Mouse (Mus musculus) intestine, postnatal 0 days (tissue): ENCODE data around the gene Dazap1. TPM values are rescaled to one million over a fixed set of nuclear protein-coding genes. Genes with fewer than 3 reads are reported as not detected.

Source experiments
- ATAC-seq: fragments of 200-750 bp; cut with Nextera tagmentation; 2 replicates; pipeline ENCODE4 v1.8.0; 2017; ENCODE audit warnings: mild to moderate bottlenecking, moderate TSS enrichment, moderate library complexity
- H3K27ac ChIP-seq: fragments of 300-500 bp; sonication (generic); 2 replicates; pipeline ENCODE4 v1.5.1; 2014; ENCODE audit warnings: mild to moderate bottlenecking, low read depth, low read length, moderate library complexity
- H3K27me3 ChIP-seq: fragments of 300-500 bp; sonication (generic); replicated peaks from 2 replicates; pipeline ENCODE4 v1.6.1; 2014; ENCODE audit warnings: low read length, mixed read lengths; ENCODE audit not compliant: control insufficient read depth, insufficient read depth
- H3K36me3 ChIP-seq: fragments of 300-500 bp; sonication (generic); 2 replicates; pipeline ENCODE4 v1.6.1; 2014; ENCODE audit warnings: mild to moderate bottlenecking, moderate library complexity; ENCODE audit not compliant: control insufficient read depth, insufficient read depth
- H3K4me1 ChIP-seq: fragments of 300-500 bp; sonication (generic); replicated peaks from 2 replicates; pipeline ENCODE4 v1.6.1; 2014; ENCODE audit warnings: antibody characterized with exemption, low read length, mixed read lengths; ENCODE audit not compliant: control insufficient read depth, insufficient read depth
- H3K4me2 ChIP-seq: fragments of 300-500 bp; sonication (generic); replicated peaks from 2 replicates; pipeline ENCODE4 v1.6.1; 2014; ENCODE audit warnings: low read depth, mild to moderate bottlenecking, moderate library complexity
- H3K4me3 ChIP-seq: fragments of 300-500 bp; sonication (generic); 2 replicates; pipeline ENCODE4 v1.5.1; 2014; ENCODE audit warnings: low read depth, low read length
- H3K9ac ChIP-seq: fragments of 300-500 bp; sonication (generic); 2 replicates; pipeline ENCODE4 v1.6.1; 2014; ENCODE audit warnings: mild to moderate bottlenecking, low read depth, low read length
- H3K9me3 ChIP-seq: fragments of 300-500 bp; sonication (generic); 2 replicates; pipeline ENCODE4 v1.6.1; 2016; ENCODE audit warnings: mixed run types; ENCODE audit not compliant: control insufficient read depth
- CTCF ChIP-seq: sonication (generic); IDR thresholded peaks from 2 replicates; pipeline ENCODE4 v1.5.1; 2016; ENCODE audit warnings: low read depth, mild to moderate bottlenecking, control low read depth, antibody characterized with exemption, moderate library complexity
- whole genome bisulfite sequencing: fragments of 180-500 bp; shearing (Covaris S2); extraction: QIAGEN DNeasy Blood & Tissue Kit; methylation state at CpG from one replicate; pipeline ENCODE4 v1.1.7; 2014; 5-methylcytosine and 5-hydroxymethylcytosine counted together
- polyA plus RNA-seq: library from polyadenylated mRNA; unstranded; fragments of >200 nt; fragmentation: Nextera tagmentation; extraction: Ambion mirVana; gene quantifications from 2 replicates; pipeline ENCODE4 v1.2.1, GENCODE M21; 2015

Dazap1 gene
- polyA plus RNA-seq, 1 experiment from 2014 or later: 26.6 TPM

GRCm38 (mm10) chr10:80302471-80302881, 41.2 kb downstream of the Dazap1 start:
- H3K9ac ChIP-seq: no peak overlapping the region
- H3K9me3 ChIP-seq: no peaks in the 10 kb centered on the region
- 0 out of 2 replicates have a peak, but pooled peaks have one; percentile 20 for TF ChIP-seq CTCF
- ATAC-seq: no peak; the same call in 1 of the 2 replicates
- WGBS: 13% methylated on average over 9 of the region's 9 CpGs
- H3K36me3 ChIP-seq: no peaks in the 10 kb centered on the region; the same call in 1 of the 2 replicates
- no peak overlapping the region for H3K27ac ChIP-seq
- no peaks in the 10 kb centered on the region for H3K4me1 ChIP-seq
- no peak overlapping the region for H3K4me3 ChIP-seq
- H3K27me3 ChIP-seq: peaks cover 71% of the 10 kb centered on the region
- H3K4me2 ChIP-seq: peak overlapping the region; percentile 14

GRCm38 (mm10) chr10:80304458-80304857, 43.2 kb downstream of the Dazap1 start:
- H3K4me1 ChIP-seq: no peaks in the 10 kb centered on the region
- ATAC-seq: 0 out of 2 replicates have a peak, but pooled peaks have one; percentile 6
- TF ChIP-seq CTCF: no peak
- no peak overlapping the region for H3K27ac ChIP-seq
- no peak overlapping the region; the same call in 1 of the 2 replicates for H3K4me3 ChIP-seq
- no peak overlapping the region for H3K9ac ChIP-seq
- H3K27me3 ChIP-seq: peaks cover 55% of the 10 kb centered on the region
- H3K4me2 ChIP-seq: peak overlapping the region; percentile 45; the same call in 1 of the 2 replicates
- no peaks in the 10 kb centered on the region; the same call in 1 of the 2 replicates for H3K36me3 ChIP-seq
- no peaks in the 10 kb centered on the region for H3K9me3 ChIP-seq
- 21% methylated on average over 12 of the region's 12 CpGs for WGBS

- no peak overlapping the region; the same call in 1 of the 2 replicates for H3K4me3 ChIP-seq
- TF ChIP-seq CTCF: no peak
- H3K27me3 ChIP-seq: peaks cover 51% of the 10 kb centered on the region
- no peaks in the 10 kb centered on the region for H3K4me1 ChIP-seq
- no peaks in the 10 kb centered on the region for H3K9me3 ChIP-seq
- no peak overlapping the region for H3K9ac ChIP-seq
- H3K4me2 ChIP-seq: peak overlapping the region; percentile 45
- no peak overlapping the region for H3K27ac ChIP-seq
- 10% methylated on average over 25 of the region's 25 CpGs for WGBS
- H3K36me3 ChIP-seq: no peaks in the 10 kb centered on the region; the same call in 1 of the 2 replicates
- ATAC-seq: peak; percentile 37; the same call in 1 of the 2 replicates
Measured at GRCm38 (mm10) chr10:80304862-80305261, 43.6 kb downstream of the Dazap1 start.

- H3K4me1 ChIP-seq: peaks cover 4% of the 10 kb centered on the region; the same call in 1 of the 2 replicates
- H3K9me3 ChIP-seq: no peaks in the 10 kb centered on the region
- no peak overlapping the region for H3K4me3 ChIP-seq
- no peak overlapping the region for H3K27ac ChIP-seq
- H3K4me2 ChIP-seq: no peak overlapping the region
- TF ChIP-seq CTCF: no peak
- no peak for ATAC-seq
- no peak overlapping the region for H3K9ac ChIP-seq
- peaks cover 47% of the 10 kb centered on the region for H3K27me3 ChIP-seq
- H3K36me3 ChIP-seq: no peaks in the 10 kb centered on the region; the same call in 1 of the 2 replicates
- 83% methylated on average over 16 of the region's 16 CpGs for WGBS
Measured at GRCm38 (mm10) chr10:80311560-80311959, 50.3 kb downstream of the Dazap1 start.

GRCm38 (mm10) chr10:80312586-80313504, 51.6 kb downstream of the Dazap1 start:
- H3K36me3 ChIP-seq: 0 out of 2 replicates have a peak, but pooled peaks cover 8% of the 10 kb centered on the region
- H3K27me3 ChIP-seq: peaks cover 47% of the 10 kb centered on the region
- peak overlapping the region; percentile 7; the same call in 1 of the 2 replicates for H3K27ac ChIP-seq
- no peaks in the 10 kb centered on the region for H3K9me3 ChIP-seq
- no peak for ATAC-seq
- no peak overlapping the region for H3K4me2 ChIP-seq
- H3K4me1 ChIP-seq: peaks cover 4% of the 10 kb centered on the region; the same call in 1 of the 2 replicates
- H3K9ac ChIP-seq: no peak overlapping the region
- TF ChIP-seq CTCF: no peak
- H3K4me3 ChIP-seq: no peak overlapping the region
- 61% methylated on average over 54 of the region's 54 CpGs for WGBS

- Histone ChIP-seq H3K4me2 (no peak overlapping the region), H3K36me3 (peaks cover 17% of the 10 kb centered on the region), H3K4me1 (peaks cover 4% of the 10 kb centered on the region; the same call in 1 of the 2 replicates), H3K27ac (no peak overlapping the region), H3K4me3 (0 out of 2 replicates have a peak overlapping the region, but pooled peaks have one; percentile 1), H3K27me3 (peaks cover 47% of the 10 kb centered on the region), H3K9ac (no peak overlapping the region), H3K9me3 (no peaks in the 10 kb centered on the region)
- TF ChIP-seq CTCF: no peak
- WGBS: 34% methylated on average over 20 of the region's 20 CpGs
- no peak for ATAC-seq
Measured at GRCm38 (mm10) chr10:80313627-80314201, 52.4 kb downstream of the Dazap1 start.
